In genomic region chr2:25465256-25465655, GRCm38 (mm10) we compare ENCODE assay signal across 22 mouse cellular contexts. TPM values are rescaled to one million over a fixed set of nuclear protein-coding genes. Genes with fewer than 3 reads are reported as not detected.
DNase-seq lines count a peak whose midpoint lies in the region; ATAC-seq and TF ChIP-seq lines count a peak whose summit lies in the region.
"Had no signal": no experiment of that assay in that cellular context is flagged by ENCODE, and none has a peak within 500 bp of the region (broad histone marks: within the 10 kb centered on the region; RNA-seq: fewer than 3 reads in every experiment).

No protein-coding gene starts in this region.

- no peak overlapping the region for H3K9ac ChIP-seq in hindbrain, postnatal 0 days (replicated peaks; ENCODE audit: low read length)
- no peak overlapping the region for H3K9ac ChIP-seq in hindbrain, embryonic 16.5 days (ENCODE audit: low read depth, low read length)
- H3K9ac ChIP-seq in limb, embryonic 13.5 days, result 0 out of 2 replicates have a peak overlapping the region, but pooled peaks have one; percentile 45
- no peak overlapping the region for H3K9ac ChIP-seq in hindbrain, embryonic 11.5 days (ENCODE audit: low read depth, low read length)
- H3K9ac ChIP-seq: forebrain, embryonic 15.5 days; hindbrain, embryonic 14.5 days; midbrain, embryonic 12.5 days had no signal

- WGBS in hindbrain, postnatal 0 days, result 85% methylated on average over 2 of the region's 2 CpGs
- WGBS in hindbrain, embryonic 16.5 days, result 94% methylated on average over 2 of the region's 2 CpGs
- WGBS in limb, embryonic 13.5 days, result 86% methylated on average over 2 of the region's 2 CpGs
- WGBS in hindbrain, embryonic 11.5 days, result 92% methylated on average over 2 of the region's 2 CpGs

- DNase-seq in hindbrain, postnatal 0 days (ENCODE audit: low spot score), result no peak
- DNase-seq in thymus, postnatal 0 days (ENCODE audit: low spot score), result peak; percentile 8
- no peak for DNase-seq in thymus, postnatal 4 days
- DNase-seq in adrenal gland, adult 8-10 months, result no peak
- no peak for DNase-seq in hindbrain, embryonic 11.5 days (ENCODE audit: low spot score)
- DNase-seq: heart, postnatal 14 days; layer of hippocampus, postnatal 36 days had no signal

- ATAC-seq in hindbrain, postnatal 0 days, result no peak
- no peak for ATAC-seq in hindbrain, embryonic 16.5 days
- ATAC-seq in limb, embryonic 13.5 days (ENCODE audit: low FRiP score, low read depth), result no peak
- ATAC-seq in hindbrain, embryonic 11.5 days (ENCODE audit: low FRiP score), result no peak
- ATAC-seq: forebrain, embryonic 15.5 days; intestine, postnatal 0 days; Patski had no signal

- H3K4me2 ChIP-seq in hindbrain, postnatal 0 days (ENCODE audit: low read depth, low read length), result no peak overlapping the region
- H3K4me2 ChIP-seq in hindbrain, embryonic 16.5 days (ENCODE audit: low read length), result no peak overlapping the region
- no peak overlapping the region for H3K4me2 ChIP-seq in limb, embryonic 13.5 days (replicated peaks)
- no peak overlapping the region for H3K4me2 ChIP-seq in hindbrain, embryonic 11.5 days (replicated peaks; ENCODE audit: low read depth, low read length)
- H3K4me2 ChIP-seq: forebrain, embryonic 15.5 days; hindbrain, embryonic 14.5 days; midbrain, embryonic 12.5 days had no signal

- no peaks in the 10 kb centered on the region for H3K9me3 ChIP-seq in hindbrain, postnatal 0 days (ENCODE audit: low read length)
- H3K9me3 ChIP-seq in hindbrain, embryonic 16.5 days (ENCODE audit: control insufficient read depth, low read length), result no peaks in the 10 kb centered on the region
- no peaks in the 10 kb centered on the region for H3K9me3 ChIP-seq in limb, embryonic 13.5 days
- H3K9me3 ChIP-seq in hindbrain, embryonic 11.5 days (ENCODE audit: control insufficient read depth, low read length), result no peaks in the 10 kb centered on the region
- H3K9me3 ChIP-seq: forebrain, embryonic 15.5 days; midbrain, embryonic 12.5 days had no signal

- no peaks in the 10 kb centered on the region for H3K36me3 ChIP-seq in hindbrain, postnatal 0 days (ENCODE audit: insufficient read depth, low read length)
- H3K36me3 ChIP-seq in hindbrain, embryonic 16.5 days (ENCODE audit: control insufficient read depth, insufficient read depth, low read length), result no peaks in the 10 kb centered on the region
- no peaks in the 10 kb centered on the region for H3K36me3 ChIP-seq in limb, embryonic 13.5 days
- H3K36me3 ChIP-seq in hindbrain, embryonic 11.5 days (ENCODE audit: control insufficient read depth, insufficient read depth, low read length), result no peaks in the 10 kb centered on the region
- H3K36me3 ChIP-seq: forebrain, embryonic 15.5 days; midbrain, embryonic 12.5 days had no signal

- TF ChIP-seq CTCF in hindbrain, postnatal 0 days (IDR thresholded peaks at IDR 0.05; ENCODE audit: low read depth), result no peak

- peaks cover 19% of the 10 kb centered on the region for H3K4me1 ChIP-seq in hindbrain, postnatal 0 days (ENCODE audit: insufficient read depth, low read length)
- peaks cover 14% of the 10 kb centered on the region for H3K4me1 ChIP-seq in hindbrain, embryonic 16.5 days (ENCODE audit: control insufficient read depth, insufficient read depth, low read depth, low read length)
- peaks cover 22% of the 10 kb centered on the region for H3K4me1 ChIP-seq in limb, embryonic 13.5 days
- no peaks in the 10 kb centered on the region for H3K4me1 ChIP-seq in hindbrain, embryonic 11.5 days (replicated peaks; ENCODE audit: control insufficient read depth, insufficient read depth, low read length)

- H3K27ac ChIP-seq in hindbrain, postnatal 0 days, result peak overlapping the region; percentile 33; the same call in 1 of the 2 replicates
- no peak overlapping the region for H3K27ac ChIP-seq in hindbrain, embryonic 16.5 days (ENCODE audit: low read depth, low read length)
- H3K27ac ChIP-seq in limb, embryonic 13.5 days, result no peak overlapping the region
- no peak overlapping the region for H3K27ac ChIP-seq in hindbrain, embryonic 11.5 days (ENCODE audit: low read depth, low read length)
- H3K27ac ChIP-seq: forebrain, embryonic 15.5 days; hindbrain, embryonic 14.5 days had no signal

- H3K4me3 ChIP-seq in hindbrain, postnatal 0 days (ENCODE audit: low read length), result no peak overlapping the region
- no peak overlapping the region for H3K4me3 ChIP-seq in hindbrain, embryonic 16.5 days (ENCODE audit: low read length)
- H3K4me3 ChIP-seq in limb, embryonic 13.5 days, result no peak overlapping the region
- no peak overlapping the region for H3K4me3 ChIP-seq in hindbrain, embryonic 11.5 days (ENCODE audit: low read depth, low read length)
- H3K4me3 ChIP-seq: forebrain, embryonic 15.5 days; midbrain, embryonic 12.5 days had no signal

- no peaks in the 10 kb centered on the region for H3K27me3 ChIP-seq in hindbrain, postnatal 0 days (ENCODE audit: insufficient read depth, low read length)
- H3K27me3 ChIP-seq in hindbrain, embryonic 16.5 days (replicated peaks; ENCODE audit: control insufficient read depth, insufficient read depth, low read length), result no peaks in the 10 kb centered on the region
- no peaks in the 10 kb centered on the region for H3K27me3 ChIP-seq in limb, embryonic 13.5 days
- no peaks in the 10 kb centered on the region for H3K27me3 ChIP-seq in hindbrain, embryonic 11.5 days (ENCODE audit: control insufficient read depth, insufficient read depth, low read length)
- H3K27me3 ChIP-seq: forebrain, embryonic 15.5 days; midbrain, embryonic 12.5 days; Patski had no signal

RNA-seq across cellular contexts. Expression of gene Paxx, which starts 4.4 kb away (rescaled TPM):
- total RNA-seq in hindbrain, postnatal 0 days (2014; rRNA removed), result 183 and 187 TPM in 2 replicates
- polyA plus RNA-seq in hindbrain, postnatal 0 days (2015; fragmentation: Nextera tagmentation; extraction: Ambion mirVana), result 141 and 145 TPM in 2 replicates
- 117 and 134 TPM in 2 replicates for polyA plus RNA-seq in hindbrain, embryonic 16.5 days (2015; fragmentation: Nextera tagmentation; extraction: Ambion mirVana)
- polyA plus RNA-seq in thymus, postnatal 0 days (2015; fragmentation: Nextera tagmentation; extraction: Ambion mirVana), result 72.4 and 83.3 TPM in 2 replicates
- polyA plus RNA-seq in limb, embryonic 13.5 days (2015; fragmentation: Nextera tagmentation; extraction: Ambion mirVana), result 35.0 and 37.6 TPM in 2 replicates
- total RNA-seq in adrenal gland, adult 8-10 months (2022), result 10 to 100 TPM; 32.4 to 68.2 (median 43.4) TPM
- polyA plus RNA-seq in hindbrain, embryonic 11.5 days (2014; fragmentation: Nextera tagmentation; extraction: Ambion mirVana), result 27.6 and 28.0 TPM in 2 replicates

RNA-seq across cellular contexts. Expression of gene Ptgds, which starts 4.6 kb away (rescaled TPM):
- 1,517 and 2,498 TPM in 2 replicates for total RNA-seq in hindbrain, postnatal 0 days (2014; rRNA removed)
- 2,872 and 3,193 TPM in 2 replicates for polyA plus RNA-seq in hindbrain, postnatal 0 days (2015; fragmentation: Nextera tagmentation; extraction: Ambion mirVana)
- polyA plus RNA-seq in hindbrain, embryonic 16.5 days (2015; fragmentation: Nextera tagmentation; extraction: Ambion mirVana), result 904 and 1,173 TPM in 2 replicates
- 6.3 TPM in 2 replicates for polyA plus RNA-seq in thymus, postnatal 0 days (2015; fragmentation: Nextera tagmentation; extraction: Ambion mirVana)
- 0.80 and 2.5 TPM in 2 replicates for polyA plus RNA-seq in limb, embryonic 13.5 days (2015; fragmentation: Nextera tagmentation; extraction: Ambion mirVana)
- 10 to 100 TPM in 1 of 4 experiments, 1 to 10 TPM in 3; 3.2 to 10.5 (median 4.4) TPM for total RNA-seq in adrenal gland, adult 8-10 months (2022)
- 0.39 and 0.64 TPM in 2 replicates for polyA plus RNA-seq in hindbrain, embryonic 11.5 days (2014; fragmentation: Nextera tagmentation; extraction: Ambion mirVana)
- total RNA-seq: gastrocnemius, adult 18-20 months had no signal
- polyA plus RNA-seq: activated CD4-positive, CD25-positive, alpha-beta regulatory T cell, adult 4 months; C2C12 had no signal

RNA-seq across cellular contexts. Expression of gene Clic3, which starts 8.6 kb away (rescaled TPM):
- 0.97 and 3.9 TPM in 2 replicates for total RNA-seq in hindbrain, postnatal 0 days (2014; rRNA removed)
- polyA plus RNA-seq in hindbrain, postnatal 0 days (2015; fragmentation: Nextera tagmentation; extraction: Ambion mirVana), result 4.1 and 4.8 TPM in 2 replicates
- polyA plus RNA-seq in hindbrain, embryonic 16.5 days (2015; fragmentation: Nextera tagmentation; extraction: Ambion mirVana), result 3.4 and 4.1 TPM in 2 replicates
- polyA plus RNA-seq in thymus, postnatal 0 days (2015; fragmentation: Nextera tagmentation; extraction: Ambion mirVana), result 3.6 and 4.7 TPM in 2 replicates
- 2.2 and 2.5 TPM in 2 replicates for polyA plus RNA-seq in limb, embryonic 13.5 days (2015; fragmentation: Nextera tagmentation; extraction: Ambion mirVana)
- not detected for total RNA-seq in adrenal gland, adult 8-10 months (2022)
- polyA plus RNA-seq in hindbrain, embryonic 11.5 days (2014; fragmentation: Nextera tagmentation; extraction: Ambion mirVana), result 0.57 TPM in 1 of 2 replicates, not detected in the other

RNA-seq across cellular contexts. Expression of gene Lcn12, which starts 28.5 kb away (rescaled TPM):
- not detected in 2 replicates for total RNA-seq in hindbrain, postnatal 0 days (2014; rRNA removed)
- polyA plus RNA-seq in hindbrain, postnatal 0 days (2015; fragmentation: Nextera tagmentation; extraction: Ambion mirVana), result not detected in 2 replicates
- polyA plus RNA-seq in hindbrain, embryonic 16.5 days (2015; fragmentation: Nextera tagmentation; extraction: Ambion mirVana), result not detected in 2 replicates
- polyA plus RNA-seq in thymus, postnatal 0 days (2015; fragmentation: Nextera tagmentation; extraction: Ambion mirVana), result not detected in 2 replicates
- polyA plus RNA-seq in limb, embryonic 13.5 days (2015; fragmentation: Nextera tagmentation; extraction: Ambion mirVana), result not detected in 2 replicates
- not detected for total RNA-seq in adrenal gland, adult 8-10 months (2022)
- not detected in 2 replicates for polyA plus RNA-seq in hindbrain, embryonic 11.5 days (2014; fragmentation: Nextera tagmentation; extraction: Ambion mirVana)
- total RNA-seq: adrenal gland, postnatal 4 days; gastrocnemius, adult 18-20 months; heart, postnatal 14 days; layer of hippocampus, adult 18-20 months; layer of hippocampus, postnatal 36 days; left cerebral cortex, postnatal 25 days had no signal
- polyA plus RNA-seq: activated CD4-positive, CD25-positive, alpha-beta regulatory T cell, adult 4 months; C2C12; forebrain, embryonic 15.5 days; hindbrain, embryonic 14.5 days; kidney, embryonic 16.5 days; midbrain, embryonic 12.5 days; Patski; stomach, embryonic 16.5 days had no signal

RNA-seq across cellular contexts. Expression of gene Fbxw5, which starts 35.3 kb away (rescaled TPM):
- 140 and 175 TPM in 2 replicates for total RNA-seq in hindbrain, postnatal 0 days (2014; rRNA removed)
- 93.4 and 102 TPM in 2 replicates for polyA plus RNA-seq in hindbrain, postnatal 0 days (2015; fragmentation: Nextera tagmentation; extraction: Ambion mirVana)
- polyA plus RNA-seq in hindbrain, embryonic 16.5 days (2015; fragmentation: Nextera tagmentation; extraction: Ambion mirVana), result 136 and 153 TPM in 2 replicates
- 44.3 and 47.2 TPM in 2 replicates for polyA plus RNA-seq in thymus, postnatal 0 days (2015; fragmentation: Nextera tagmentation; extraction: Ambion mirVana)
- polyA plus RNA-seq in limb, embryonic 13.5 days (2015; fragmentation: Nextera tagmentation; extraction: Ambion mirVana), result 69.5 and 79.7 TPM in 2 replicates
- 100 to 1,000 TPM in 3 of 4 experiments, 10 to 100 TPM in 1; 82.5 to 114 (median 107) TPM for total RNA-seq in adrenal gland, adult 8-10 months (2022)
- 64.2 and 75.3 TPM in 2 replicates for polyA plus RNA-seq in hindbrain, embryonic 11.5 days (2014; fragmentation: Nextera tagmentation; extraction: Ambion mirVana)

Comparison
In these comparisons a context has a peak if more than half of its experiments do, and no peak if none do; other contexts are left out.
1. RNA of gene Ptgds, which starts 4.6 kb away (polyA plus RNA-seq): 2,872 to 3,193 TPM in hindbrain, postnatal 0 days and 904 to 1,173 TPM in hindbrain, embryonic 16.5 days; 6.3 TPM in thymus, postnatal 0 days, 0.80 to 2.5 TPM in limb, embryonic 13.5 days and 0.39 to 0.64 TPM in hindbrain, embryonic 11.5 days; every median in the first group is over 100 times any median in the second.